Mouse (Mus musculus) bone marrow, adult 2 months (tissue): ENCODE measurements around the gene Pla2g4c.

Experiments
- CTCF ChIP-seq: fragments of 200-500 bp; IDR thresholded peaks from 2 replicates; pipeline ENCODE4 v1.5.1; 2011; ENCODE audit warnings: low read length, control low read depth; ENCODE audit not compliant: control insufficient read depth, insufficient read depth
- POLR2A ChIP-seq: fragments of 200-500 bp; IDR thresholded peaks from 2 replicates; pipeline ENCODE4 v1.6.1; 2011; ENCODE audit warnings: low read depth, mild to moderate bottlenecking, control low read depth, low read length, borderline replicate concordance; ENCODE audit not compliant: control insufficient read depth

DNA sequence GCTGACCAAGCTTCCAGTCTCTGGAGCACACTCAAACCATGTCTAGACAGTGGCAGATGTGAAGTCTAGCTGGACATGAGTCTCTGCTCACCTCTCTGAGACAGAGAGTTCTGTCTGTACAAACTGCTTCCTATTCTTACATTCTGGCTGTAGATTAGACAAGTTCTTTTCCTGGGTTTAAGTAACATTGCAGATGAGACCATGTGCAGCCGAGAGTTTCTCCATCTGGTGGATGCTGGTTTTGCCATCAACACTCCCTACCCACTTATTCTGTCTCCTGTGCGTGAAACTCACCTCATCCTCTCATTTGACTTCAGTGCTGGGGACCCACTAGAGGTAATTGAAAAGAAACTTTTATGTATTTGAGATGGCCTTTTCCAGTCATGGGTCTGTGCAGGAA lies 56.1 kb downstream of the Pla2g4c start:
- TF ChIP-seq CTCF (no peak), POLR2A (no peak)
